Mouse (Mus musculus) myocyte (in vitro differentiated cells): ENCODE results near the gene Defb35.

ENCODE experiments used
- E2F4 ChIP-seq: IDR thresholded peaks from one replicate; pipeline ENCODE4 v1.6.1; 2011; ENCODE audit warnings: mild to moderate bottlenecking, control low read depth, moderate library complexity; ENCODE audit not compliant: insufficient read depth
- MAX ChIP-seq: IDR thresholded peaks from one replicate; pipeline ENCODE4 v1.6.1; 2011; ENCODE audit warnings: low read depth, mild to moderate bottlenecking, control low read depth
- MYOD1 ChIP-seq, 3 experiments: IDR thresholded peaks; one replicate each; pipeline ENCODE4 v1.6.1; 2011; ENCODE audit warnings: control low read depth in 2 of 3, low read depth in 2 of 3, mild to moderate bottlenecking in 2 of 3, moderate library complexity in 1 of 3; ENCODE audit not compliant: insufficient read length in 2 of 3, control insufficient read depth in 1 of 3
- POLR2A ChIP-seq: IDR thresholded peaks from one replicate; pipeline ENCODE4 v1.6.1; 2011; ENCODE audit warnings: low read depth, mild to moderate bottlenecking, control low read depth, moderate library complexity; ENCODE audit not compliant: insufficient read length
- POLR2AphosphoS2 ChIP-seq: IDR thresholded peaks from one replicate; pipeline ENCODE4 v1.6.1; 2011; ENCODE audit warnings: low read depth, control low read depth; ENCODE audit not compliant: insufficient read length
- REST ChIP-seq: IDR thresholded peaks from one replicate; pipeline ENCODE4 v1.6.1; 2011; ENCODE audit warnings: mild to moderate bottlenecking, control low read depth, moderate library complexity; ENCODE audit not compliant: insufficient read depth, insufficient read length
- SRF ChIP-seq: IDR thresholded peaks from one replicate; pipeline ENCODE4 v1.6.1; 2011; ENCODE audit warnings: low read depth; ENCODE audit not compliant: control insufficient read depth, insufficient read length
- TCF12 ChIP-seq: IDR thresholded peaks from one replicate; pipeline ENCODE4 v1.6.1; 2011; ENCODE audit warnings: mild to moderate bottlenecking, control low read depth; ENCODE audit not compliant: poor library complexity, insufficient read depth, severe bottlenecking
- TCF3 ChIP-seq: IDR thresholded peaks from one replicate; pipeline ENCODE4 v1.6.1; 2011; ENCODE audit warnings: low read depth, control low read depth; ENCODE audit not compliant: insufficient read length
- USF1 ChIP-seq: IDR thresholded peaks from one replicate; pipeline ENCODE4 v1.6.1; 2011; ENCODE audit warnings: low read depth, mild to moderate bottlenecking, control low read depth, moderate library complexity

DNA sequence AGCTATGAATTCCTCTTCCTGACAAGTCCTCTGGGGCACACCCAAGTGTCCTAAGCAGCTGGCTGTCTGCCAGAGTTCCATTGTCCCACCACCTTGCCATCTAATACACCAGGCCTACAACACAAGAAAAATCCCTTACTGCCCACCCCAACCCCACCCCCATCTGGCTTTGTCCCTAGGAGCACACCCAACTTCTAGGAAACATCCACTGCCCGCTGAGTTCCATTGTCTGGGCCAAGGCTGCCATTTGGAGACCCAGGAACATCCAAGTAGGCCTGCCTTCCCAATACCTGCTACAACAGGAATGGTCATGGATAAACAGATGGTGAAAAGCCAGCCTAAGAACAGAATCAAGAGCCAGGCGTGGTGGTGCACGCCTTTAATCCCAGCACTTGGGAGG is 18.2 kb downstream of the Defb35 start:
- TF ChIP-seq TCF3 (no peak), POLR2A (no peak), SRF (no peak), USF1 (no peak), REST (no peak), MAX (no peak), E2F4 (no peak), MYOD1 (IDR thresholded peaks at IDR 0.05; ENCODE audit: control insufficient read depth in 1 of 3, insufficient read length in 2 of 3, low read depth in 2 of 3) (no peak), TCF12 (no peak), POLR2AphosphoS2 (no peak)
